Mouse (Mus musculus) lung, postnatal 14 days (tissue): ENCODE measurements around the gene Tnnt3.
A peak's percentile ranks its signal among the peaks of the same experiment; 100 is the strongest.

Source experiments
- DNase-seq: peaks from one replicate; pipeline ENCODE4 v3.0.0; 2021

Gene Tnnt3

DNA sequence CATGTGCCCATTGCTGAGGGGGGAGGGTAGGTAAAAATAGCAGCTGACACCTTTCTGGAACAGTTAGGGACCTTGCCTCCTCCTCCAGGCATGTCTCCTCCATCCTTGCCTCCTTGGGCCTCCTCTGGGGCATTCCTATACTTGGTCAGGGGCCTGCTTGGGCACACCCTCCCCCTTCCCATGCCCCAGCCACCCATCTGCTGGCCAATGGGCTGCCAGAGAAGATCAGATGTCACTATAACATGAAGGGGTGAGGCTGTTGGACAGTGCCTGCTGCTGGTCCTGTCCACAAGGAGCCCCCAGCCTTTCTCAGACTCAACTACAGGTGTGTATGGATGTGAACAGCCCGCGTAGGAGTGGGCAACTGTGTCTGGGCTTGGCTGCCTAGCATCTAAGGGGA is at the start of gene Tnnt3:
Tnnt3 (plus strand) TSS at position 262 of the 400 bp plus-strand sequence.
- no peak for DNase-seq

DNA sequence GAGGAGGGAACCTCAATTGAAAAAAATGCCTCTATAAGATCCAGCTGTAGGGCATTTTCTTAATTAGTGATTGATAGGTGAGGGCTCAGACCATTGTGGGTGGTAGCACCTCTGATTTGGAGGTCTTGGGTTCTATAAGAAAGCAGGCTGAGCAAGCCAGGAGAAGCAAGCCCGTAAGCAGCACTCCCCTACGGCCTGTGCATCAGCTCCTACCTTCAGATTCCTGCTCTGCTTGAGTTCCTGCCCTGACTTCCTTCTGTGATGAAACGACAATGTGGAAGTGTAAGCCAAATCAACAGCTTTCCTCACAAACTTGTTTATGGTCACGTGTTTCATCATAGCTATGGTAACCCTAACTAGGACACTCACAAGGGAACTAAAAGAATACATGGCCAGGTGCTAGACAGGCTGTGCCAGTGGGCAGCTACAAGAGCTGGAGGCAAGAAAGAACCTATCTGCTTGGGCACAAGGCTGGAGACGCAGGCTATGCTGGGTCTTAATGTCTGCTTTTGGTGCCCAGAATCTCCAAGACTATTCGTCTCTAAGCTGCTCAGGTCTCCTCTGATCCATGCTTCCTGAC is 49.5 kb upstream of the Tnnt3 start:
- no peak for DNase-seq

DNA sequence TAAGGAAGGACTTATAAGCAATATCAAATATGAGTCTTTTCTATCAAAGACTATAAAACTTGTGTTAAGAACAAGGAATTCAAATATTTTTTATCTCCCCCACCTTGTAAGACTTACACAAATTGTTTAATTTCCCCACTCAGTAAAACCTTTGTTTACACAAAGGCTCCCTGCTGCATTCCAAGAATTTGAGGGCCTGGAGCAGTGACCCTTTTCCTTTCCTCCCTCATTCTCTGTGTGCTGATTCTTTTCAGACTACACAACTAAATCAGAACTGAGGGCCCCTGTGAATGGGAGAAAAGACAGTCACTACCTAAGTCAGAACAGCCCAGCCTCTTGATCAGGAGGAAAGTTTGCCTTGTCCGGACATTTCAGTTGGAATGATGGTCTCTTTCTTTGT is 43.9 kb upstream of the Tnnt3 start:
- no peak for DNase-seq

DNA sequence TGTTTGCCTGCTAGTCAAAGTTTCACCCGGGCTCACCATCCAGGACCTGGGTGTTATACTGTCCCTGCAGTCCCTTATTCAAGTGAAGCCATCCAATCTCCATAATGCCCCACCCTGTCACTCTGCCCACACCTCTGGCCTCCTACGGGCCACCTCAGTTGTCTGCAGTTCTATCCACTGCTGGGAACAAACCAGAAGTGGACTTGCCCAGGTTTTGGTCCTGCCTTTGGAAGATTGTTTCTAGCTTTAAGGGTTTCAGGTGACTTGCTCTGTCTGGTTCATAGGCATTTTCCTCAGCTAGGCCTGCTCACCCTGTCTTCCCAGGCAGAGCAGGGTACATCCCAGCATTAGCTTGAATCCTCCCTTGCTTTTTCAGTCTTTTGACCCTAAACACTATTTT is 43.4 kb upstream of the Tnnt3 start:
- DNase-seq = no peak

DNA sequence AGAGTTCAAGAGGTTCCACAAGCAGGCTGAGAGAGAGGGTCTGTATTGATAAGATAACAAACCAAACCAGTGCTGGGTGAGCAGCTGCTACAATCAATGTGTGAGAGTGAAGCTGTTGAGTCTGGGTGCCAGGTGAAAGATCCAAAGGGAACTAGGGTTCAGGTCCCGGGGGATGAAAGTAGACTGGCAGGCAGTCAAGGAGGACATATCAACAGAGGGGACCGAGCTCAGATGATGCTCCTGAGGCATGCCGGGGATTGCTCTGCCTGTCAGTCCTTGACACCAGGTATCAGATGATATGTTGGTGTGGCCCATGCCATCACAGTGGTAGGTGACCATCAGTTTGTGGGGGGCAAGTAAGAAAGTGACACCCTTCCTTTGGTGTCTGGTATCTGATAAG is 41.8 kb upstream of the Tnnt3 start:
- no peak for DNase-seq

DNA sequence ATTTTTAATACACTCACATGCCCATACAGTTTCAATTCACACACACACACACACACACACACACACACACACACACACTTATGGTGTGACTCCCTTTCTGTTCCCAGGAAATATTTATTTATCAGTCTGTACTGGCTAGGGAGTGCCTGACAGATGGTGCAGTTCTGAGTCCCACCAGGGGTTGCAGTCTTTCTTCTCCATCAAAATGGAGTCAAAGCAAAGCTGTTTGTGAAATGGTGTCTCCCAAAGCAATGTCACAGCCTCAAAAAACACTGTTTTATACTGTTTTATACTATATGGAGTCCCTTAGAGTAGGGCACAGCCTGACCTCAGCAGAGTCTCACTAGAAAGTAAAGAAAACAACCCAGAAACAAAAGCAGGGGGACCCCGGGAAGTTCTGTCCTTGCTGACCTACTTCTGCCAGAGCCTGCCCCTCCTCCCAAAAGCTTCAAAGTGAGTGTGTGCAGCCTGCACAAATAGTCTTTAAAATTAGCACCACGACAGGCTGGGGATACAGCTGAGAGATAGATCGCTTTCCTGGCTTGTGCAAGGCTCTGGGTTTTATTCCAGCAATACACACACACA is 41.3 kb upstream of the Tnnt3 start:
- no peak for DNase-seq

DNA sequence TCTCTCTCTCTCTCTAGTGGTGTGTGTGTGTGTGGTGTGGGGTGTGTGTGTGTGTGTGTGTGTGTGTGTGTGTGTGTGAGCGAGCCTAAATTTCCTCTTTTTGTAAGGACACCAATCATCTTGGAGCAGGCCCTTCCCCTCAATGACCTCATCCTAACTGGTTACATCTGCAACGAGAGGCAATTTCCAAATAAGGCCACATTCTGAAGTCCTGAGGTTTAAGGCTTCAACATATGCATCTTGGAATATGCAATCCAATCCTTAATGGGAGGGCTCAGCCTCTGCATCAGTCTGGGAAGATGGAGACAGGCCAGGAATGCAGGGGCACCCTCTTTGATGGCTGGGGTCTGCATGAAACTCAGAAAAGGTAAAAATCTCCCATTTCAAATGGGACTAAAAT is 40.6 kb upstream of the Tnnt3 start:
- DNase-seq = no peak

DNA sequence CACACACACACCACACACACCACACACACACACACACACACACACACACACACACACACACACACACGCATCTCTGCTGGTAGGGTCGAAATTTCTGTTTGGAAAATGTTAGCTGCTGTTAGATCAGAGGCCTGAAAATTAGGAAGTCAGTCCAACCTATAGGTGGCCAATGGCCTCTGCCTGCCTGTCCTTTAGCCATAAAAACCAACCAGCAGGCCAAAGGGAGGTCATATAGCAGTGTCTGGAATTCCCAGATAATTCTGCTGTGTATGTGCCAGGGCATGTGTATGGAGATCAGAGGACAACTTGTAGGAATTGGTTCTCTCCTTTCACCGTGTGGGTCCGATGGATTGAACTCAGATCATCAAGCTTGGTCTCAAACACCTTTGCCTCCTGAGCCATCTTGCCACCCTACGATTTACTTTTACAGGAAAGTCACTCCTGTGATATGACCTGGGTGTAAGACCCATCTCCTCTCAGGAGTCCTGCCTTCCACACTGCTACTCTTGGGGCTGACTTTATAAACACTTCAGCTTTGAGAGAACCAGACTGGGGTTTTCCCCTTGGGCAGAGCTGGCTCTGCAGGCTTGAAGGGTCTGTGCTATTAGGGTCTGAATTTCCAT is 39.8 kb upstream of the Tnnt3 start:
- no peak for DNase-seq

DNA sequence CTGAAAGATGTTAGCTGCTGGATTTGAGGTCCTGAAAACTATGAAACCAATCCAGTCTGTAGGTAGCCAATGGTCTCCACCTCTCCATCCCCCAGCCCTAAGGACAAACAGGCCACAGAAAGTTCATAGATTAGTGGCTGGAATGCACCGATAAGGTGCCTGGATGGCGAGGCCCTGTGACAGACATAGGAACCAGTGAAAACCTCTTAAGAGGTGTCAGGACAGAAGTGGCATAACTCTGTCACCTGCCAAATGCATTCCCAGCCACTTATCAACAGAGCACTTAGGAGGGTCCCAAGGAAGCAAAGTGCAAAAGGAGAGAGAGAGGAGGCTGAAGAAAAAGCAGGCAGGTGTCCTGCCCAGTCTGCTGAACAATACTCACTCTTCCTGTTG is 39.3 kb upstream of the Tnnt3 start:
- no peak for DNase-seq

DNA sequence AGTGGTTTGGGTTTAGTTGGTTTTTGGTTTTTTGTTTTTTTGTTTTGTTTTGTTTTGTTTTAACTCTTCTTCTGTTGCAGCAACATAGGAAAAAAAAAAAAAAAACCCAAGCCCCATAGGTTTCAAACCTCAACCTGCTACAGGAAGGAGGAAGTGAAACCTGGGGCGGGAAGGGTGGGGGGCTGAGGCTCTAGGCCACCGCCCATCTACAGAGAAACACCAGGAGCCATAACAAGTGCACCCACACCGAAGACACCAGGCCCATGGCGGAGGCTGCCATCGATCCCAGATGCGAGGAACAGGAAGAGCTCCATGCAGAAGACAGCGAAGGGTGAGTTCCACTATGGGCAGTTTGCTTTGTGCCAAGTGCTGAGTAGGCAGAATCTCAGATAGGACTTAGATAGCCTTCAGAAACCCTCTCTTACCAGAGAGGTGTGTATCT is 38.0 kb upstream of the Tnnt3 start, which contains the start of gene Lsp1:
Lsp1 (plus strand) TSS at position 174 of the 442 bp plus-strand sequence.
- DNase-seq = no peak

DNA sequence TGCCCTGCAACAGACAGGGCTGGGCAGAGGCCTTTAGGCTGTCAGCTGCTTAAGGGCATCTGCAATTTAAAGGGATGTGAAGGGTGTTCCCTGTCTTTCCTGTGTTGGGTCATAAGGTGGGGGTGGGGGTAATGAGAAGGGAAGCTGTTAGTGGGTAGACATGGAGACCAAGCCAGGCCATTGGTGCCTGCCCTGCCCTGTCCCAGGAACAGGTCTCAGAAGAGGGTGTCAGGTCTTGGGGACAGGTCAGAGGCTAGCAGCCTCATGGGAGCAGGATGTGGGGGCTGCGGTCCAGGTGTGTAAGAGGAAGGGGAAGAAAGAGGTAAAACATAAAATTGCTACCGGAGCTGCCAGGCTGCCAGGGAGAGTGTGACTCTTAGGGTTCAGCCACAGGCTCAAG is 37.2 kb upstream of the Tnnt3 start:
- no peak for DNase-seq

DNA sequence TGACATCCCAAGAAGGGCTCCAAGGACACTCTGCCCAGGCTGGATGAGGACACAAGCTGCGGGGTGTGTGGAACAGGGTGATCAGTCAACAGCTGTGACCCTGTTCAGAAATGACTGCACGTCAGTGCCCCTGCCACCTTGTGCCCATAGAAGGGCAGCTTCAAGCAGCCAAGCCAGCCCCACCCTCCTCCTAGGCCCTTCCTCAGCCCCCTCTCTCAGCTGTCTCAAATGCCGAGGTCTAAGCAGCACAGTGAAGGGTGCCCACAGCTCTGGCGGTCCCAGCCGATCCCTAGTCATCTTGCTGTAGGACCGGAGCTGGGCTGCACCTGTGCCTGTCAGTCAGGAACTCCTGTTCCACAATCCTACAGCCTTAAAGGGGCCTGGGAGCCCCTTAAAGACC is 36.4 kb upstream of the Tnnt3 start:
- DNase-seq = no peak

DNA sequence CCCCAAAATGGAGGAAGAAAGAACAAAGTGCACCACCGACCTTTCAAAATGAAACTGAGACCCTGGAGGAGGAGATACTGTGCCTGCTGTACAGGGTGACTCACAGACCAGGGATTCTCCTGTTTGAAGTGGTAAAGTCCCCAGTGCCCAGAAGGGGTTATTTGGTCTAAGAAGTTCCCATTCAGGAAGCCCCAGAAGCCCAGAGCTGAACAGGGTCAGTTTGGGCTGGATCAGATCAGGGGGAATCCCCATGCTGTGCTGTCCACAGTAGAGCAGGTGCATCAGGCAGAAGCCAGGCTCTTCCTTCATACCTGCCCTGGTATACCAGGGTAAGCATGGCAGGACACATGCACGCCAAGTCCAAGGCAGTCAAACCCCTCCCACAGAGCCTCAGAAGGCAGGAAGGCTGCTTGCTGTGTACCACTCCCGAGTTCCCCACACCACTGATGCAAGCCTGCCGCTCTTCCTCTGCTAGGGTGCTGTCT is 36.0 kb upstream of the Tnnt3 start:
- DNase-seq = no peak

DNA sequence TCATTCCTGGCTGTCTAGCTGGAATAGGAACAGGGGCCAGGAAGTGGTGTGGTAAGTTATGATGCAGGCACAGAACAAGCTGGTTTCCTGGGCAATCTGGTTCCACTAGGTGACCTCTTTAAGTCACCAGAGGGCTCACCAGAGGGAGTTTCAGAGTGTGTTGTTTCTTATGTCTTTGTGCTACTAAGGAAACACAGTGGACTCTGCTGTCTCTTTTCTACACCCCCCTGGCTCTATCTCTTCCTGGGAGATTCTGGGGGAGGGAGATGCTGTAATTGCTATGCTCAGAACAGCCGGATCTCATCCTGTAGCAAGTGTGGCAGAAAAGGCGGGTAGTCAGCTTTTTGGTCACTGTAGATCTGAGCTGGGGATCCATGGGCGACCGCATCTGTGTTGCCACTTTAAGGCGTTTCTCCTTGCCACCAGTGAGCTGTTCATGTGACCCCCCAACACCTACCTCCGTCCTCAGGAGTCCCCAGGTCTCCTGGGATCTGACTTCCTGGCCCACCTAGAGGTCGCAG is 28.4 kb upstream of the Tnnt3 start:
- DNase-seq = no peak

DNA sequence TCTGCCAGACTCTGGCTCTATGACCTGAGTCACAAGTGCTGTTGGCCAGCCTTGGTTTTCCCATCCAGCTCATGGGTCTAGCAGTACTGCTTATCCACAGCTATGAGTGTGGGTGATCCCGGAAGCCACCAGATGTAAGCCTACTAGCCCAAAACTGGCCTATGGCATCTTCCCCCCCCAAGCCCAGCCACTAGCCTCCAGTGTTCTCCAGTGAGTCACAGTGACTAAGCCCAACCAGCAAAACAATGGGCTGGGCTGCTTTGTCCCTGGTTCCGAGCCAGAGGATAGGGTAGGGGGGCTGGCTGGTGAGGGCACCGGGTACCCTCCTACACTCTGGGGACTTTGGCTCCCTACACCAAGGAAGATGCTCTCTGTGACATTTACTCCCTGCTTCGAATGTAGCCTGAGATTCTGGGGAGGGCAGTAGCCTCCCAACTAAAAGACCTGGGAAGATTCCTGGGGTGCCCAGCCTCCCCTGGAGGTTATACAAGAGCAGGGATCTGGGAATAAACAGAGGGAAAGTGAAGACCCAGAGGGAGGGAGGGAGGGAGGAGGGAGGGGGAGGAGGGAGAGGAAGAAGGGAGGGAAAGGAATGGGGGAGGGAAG is 27.7 kb upstream of the Tnnt3 start:
- peak; percentile 64 for DNase-seq

DNA sequence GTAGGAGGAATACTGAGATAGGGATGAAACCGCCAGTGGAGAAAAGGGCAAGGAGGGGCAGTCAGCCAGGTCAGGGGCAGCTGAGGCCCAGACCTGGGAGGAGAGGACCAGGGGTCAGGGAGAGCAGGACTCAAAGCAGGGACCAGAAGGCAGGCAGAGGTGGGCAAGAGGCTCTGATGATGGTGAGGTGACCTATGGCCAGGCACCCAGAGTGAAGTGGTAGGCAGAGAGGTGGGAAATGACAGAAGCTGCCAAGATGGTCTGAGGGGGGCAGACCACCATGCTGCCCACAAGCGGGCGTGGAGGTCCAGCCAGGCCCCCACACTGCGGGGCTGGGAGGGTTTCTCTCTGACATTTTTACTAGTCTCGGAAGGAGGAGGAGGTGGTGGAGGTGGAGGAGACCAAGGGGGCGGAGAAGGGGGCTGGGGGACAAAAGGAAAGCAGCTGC is 27.2 kb upstream of the Tnnt3 start:
- DNase-seq = no peak

DNA sequence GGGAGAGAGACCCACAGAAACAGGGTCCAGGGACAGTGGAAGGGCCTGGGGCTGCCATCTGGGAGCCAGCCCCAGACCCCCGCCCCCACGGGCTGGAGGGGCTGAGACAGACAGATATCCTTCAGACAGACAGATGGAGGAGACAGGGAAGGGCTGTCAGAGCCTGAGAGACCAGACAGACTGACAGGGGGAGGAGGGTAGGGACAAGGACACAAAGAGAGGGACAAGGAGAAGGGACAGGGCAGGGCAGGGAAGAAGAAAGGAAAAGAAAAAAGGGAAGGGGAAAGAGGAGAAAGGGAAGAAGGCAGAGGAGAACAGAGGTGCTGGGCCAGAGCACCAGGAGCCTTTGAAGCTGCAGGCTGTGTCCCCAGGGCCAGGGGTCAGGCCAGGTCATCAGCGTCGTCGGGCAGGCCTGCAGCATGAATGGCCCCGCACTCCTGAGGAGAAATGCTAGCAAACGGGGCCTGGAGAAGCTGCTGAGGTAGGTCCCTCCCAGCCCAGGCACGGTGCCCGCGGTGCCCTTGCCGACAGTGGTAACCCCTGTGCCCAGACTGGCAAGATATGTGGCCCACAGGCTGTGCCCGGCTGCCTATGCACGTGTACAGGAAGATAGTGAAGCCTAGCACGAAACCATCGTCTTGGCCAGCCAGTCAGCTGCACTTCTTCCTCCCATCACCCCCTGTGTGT is 26.6 kb upstream of the Tnnt3 start:
- DNase-seq = no peak

DNA sequence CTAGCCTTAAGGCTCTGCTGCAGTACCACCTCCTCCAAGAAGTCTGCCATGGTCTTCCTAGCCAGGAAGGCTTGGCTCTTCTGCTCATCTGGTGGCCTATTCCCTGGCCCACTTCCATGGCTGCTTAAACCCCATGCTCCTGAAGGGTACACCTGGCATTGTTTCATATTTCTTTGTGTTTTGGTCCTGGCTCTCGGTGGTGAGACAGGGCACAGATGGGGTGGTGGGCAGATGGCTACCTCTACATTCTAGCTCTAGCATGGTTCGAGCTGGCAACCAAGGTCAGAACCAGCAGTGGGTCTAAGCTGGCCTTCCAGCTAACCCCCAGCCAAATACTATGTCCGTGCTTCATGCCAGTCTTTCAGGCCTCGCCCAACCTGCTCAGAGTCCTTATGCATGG is 25.7 kb upstream of the Tnnt3 start:
- DNase-seq = no peak

DNA sequence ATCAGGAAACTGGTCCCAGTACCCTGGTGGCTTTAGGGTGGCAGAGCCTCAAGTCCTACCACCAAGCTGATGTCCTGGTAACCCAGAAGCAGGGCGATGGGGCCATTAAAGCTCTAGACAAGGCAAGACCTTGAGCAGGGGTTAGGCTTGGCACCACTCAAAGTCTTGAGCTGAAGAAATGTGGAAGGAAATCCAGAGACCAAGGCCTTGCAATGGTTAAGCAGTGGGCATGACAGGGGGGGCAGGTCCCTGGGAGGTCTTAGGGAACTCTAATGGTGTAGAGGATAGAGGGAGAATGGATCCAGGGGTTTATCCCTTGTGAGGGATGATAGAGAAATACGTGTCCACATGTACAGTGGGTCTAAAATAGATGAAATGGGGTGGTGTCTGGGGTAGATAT is 25.2 kb upstream of the Tnnt3 start:
- DNase-seq = no peak

DNA sequence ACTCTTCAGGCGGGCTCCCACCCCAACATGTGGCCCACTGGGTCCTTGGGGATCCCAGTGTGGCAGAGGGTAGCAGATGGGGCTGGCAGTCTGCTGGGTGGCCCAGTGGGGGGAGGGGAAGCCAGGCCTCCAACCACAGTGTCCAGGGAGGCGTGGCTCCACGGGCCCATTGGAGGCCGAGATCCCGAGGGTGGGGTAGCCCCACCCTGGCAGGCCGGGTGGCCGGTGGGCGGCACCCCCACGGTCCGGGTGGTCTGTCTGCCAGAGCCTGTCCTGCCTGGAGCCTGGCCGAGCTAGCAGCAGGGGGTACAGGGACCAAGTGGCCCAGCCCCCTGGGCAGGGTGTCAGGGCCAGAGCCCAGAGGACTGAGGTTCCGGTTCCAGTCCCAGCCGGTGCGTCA is 23.8 kb upstream of the Tnnt3 start:
- peak; percentile 39 for DNase-seq

DNA sequence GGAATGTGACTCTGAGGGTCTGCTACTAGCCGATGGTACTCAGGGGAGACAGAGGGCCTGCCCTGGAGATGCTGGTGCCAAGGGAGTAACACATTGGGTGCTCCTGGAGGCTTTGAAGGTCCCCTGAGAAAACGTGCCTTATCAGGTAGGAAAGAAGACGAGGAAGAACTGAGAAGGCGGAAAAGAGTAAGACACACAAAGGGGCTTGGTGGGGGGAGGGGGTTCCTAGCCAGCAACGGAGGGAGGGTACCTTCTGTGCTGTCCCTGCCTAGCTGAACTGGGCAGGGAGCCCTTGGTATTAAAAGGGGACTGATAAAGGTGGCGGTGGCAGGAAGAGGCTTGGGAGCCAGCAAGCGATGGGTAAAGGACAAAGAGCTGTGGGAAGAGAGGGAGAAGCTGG is 23.0 kb upstream of the Tnnt3 start:
- DNase-seq = no peak

DNA sequence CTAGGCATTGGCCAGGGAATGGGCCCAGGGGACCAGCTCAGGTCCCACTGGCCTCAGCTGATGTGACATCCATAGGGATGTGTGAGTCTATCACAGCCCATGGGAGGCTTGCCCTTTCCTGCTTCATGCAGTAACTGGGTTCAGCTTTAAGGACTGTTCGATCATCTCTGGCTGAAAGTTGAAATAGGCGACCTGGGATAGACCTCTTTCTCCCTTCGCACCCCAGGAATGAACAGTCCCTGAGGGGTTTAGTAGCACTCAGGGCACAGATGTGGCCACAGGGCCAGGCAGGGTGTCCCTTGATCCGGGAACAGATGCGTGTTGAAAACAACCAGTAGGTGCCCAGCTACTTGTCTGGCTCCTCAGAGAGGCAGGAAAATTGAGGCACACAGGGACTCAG is 22.4 kb upstream of the Tnnt3 start:
- DNase-seq = no peak

DNA sequence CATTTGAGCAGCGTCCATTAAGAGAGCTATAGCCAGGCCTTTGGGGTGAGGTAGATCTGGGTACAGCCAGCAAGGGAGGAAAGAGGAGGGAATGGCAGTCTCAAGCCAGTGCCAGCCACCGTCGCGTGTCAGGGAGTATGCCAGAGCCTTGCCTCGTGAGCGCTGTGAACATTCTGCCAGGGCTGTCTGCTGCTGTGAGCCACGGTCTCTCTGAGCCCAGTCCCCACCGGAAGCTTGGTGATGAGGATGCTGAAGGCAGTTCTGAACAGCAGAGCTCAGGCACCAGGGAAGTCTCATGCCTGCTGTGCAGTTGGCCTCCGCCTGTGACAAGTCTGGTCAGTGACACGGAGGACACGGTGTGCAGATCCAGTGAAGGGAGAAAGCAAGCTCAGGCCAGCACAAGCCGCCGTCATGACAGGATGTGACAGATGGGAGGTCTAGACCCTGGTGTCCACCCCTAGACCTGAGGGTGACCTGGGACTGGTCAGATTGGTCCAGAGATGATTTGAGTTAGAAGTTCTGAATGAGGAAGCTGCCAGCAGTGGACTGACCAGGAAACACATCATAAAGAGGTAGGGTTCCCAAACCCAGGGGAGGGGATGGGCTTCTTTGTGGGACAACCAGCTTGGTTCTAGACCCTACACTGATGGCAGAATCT is 21.7 kb upstream of the Tnnt3 start:
- no peak for DNase-seq
